Mouse (Mus musculus) spleen, adult 2 months (tissue): ENCODE measurements around the gene Rptor.

Source experiments
- CTCF ChIP-seq: fragments of 200-500 bp; IDR thresholded peaks from 2 replicates; pipeline ENCODE4 v1.5.1; 2011; ENCODE audit warnings: mild to moderate bottlenecking, inconsistent platforms; ENCODE audit not compliant: insufficient read depth, insufficient read length, insufficient replicate concordance; ENCODE audit errors: extremely low read depth
- POLR2A ChIP-seq: fragments of 200-500 bp; IDR thresholded peaks from 2 replicates; pipeline ENCODE4 v1.6.1; 2011; ENCODE audit warnings: low read depth, low read length, inconsistent platforms

GRCm38 (mm10) chr11:119566188-119566587 is 36.5 kb upstream of the Rptor start:
- TF ChIP-seq CTCF (no peak), POLR2A (no peak)
